11 mouse cellular contexts compared by ENCODE assay signal in the genomic region with DNA sequence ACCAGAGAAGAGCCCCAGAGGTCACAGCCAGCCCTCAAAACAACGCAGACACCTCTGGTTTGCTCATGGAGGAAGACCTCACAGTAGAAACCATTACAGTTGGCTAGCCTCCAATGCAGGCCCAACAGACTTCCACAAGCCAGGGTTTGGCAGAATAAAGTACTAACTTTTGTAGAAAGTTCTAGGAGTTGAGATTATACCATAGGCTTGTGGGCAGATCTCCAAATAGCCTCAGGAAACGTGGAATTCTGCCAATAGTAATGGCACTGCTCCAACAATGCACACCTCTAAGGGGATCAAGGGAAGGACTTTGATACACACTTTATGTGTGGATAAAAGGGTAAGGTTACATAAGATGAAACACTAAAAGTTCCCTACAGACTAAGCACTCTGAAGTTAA. TPM values are rescaled to one million over a fixed set of nuclear protein-coding genes. Genes with fewer than 3 reads are reported as not detected.
DNase-seq lines count a peak whose midpoint lies in the region; ATAC-seq and TF ChIP-seq lines count a peak whose summit lies in the region.
"Had no signal": no experiment of that assay in that cellular context is flagged by ENCODE, and none has a peak within 500 bp of the region (broad histone marks: within the 10 kb centered on the region; RNA-seq: fewer than 3 reads in every experiment).

No protein-coding gene starts in this region.

- H3K4me3 ChIP-seq in heart, embryonic 13.5 days: no peak overlapping the region
- no peak overlapping the region for H3K4me3 ChIP-seq in midbrain, embryonic 14.5 days (replicated peaks; ENCODE audit: low read depth, low read length)
- H3K4me3 ChIP-seq in midbrain, embryonic 11.5 days (ENCODE audit: low read depth, low read length): no peak overlapping the region
- H3K4me3 ChIP-seq in stomach, postnatal 0 days (ENCODE audit: low read depth, low read length): no peak overlapping the region
- H3K4me3 ChIP-seq: forebrain, embryonic 15.5 days; liver, embryonic 15.5 days had no signal

- H3K9ac ChIP-seq in heart, embryonic 13.5 days: no peak overlapping the region
- no peak overlapping the region for H3K9ac ChIP-seq in midbrain, embryonic 14.5 days (replicated peaks; ENCODE audit: low read length)
- no peak overlapping the region for H3K9ac ChIP-seq in midbrain, embryonic 11.5 days (ENCODE audit: low read length)
- H3K9ac ChIP-seq in stomach, postnatal 0 days (ENCODE audit: low read length): no peak overlapping the region
- H3K9ac ChIP-seq: forebrain, embryonic 15.5 days; liver, embryonic 15.5 days had no signal

- no peak for TF ChIP-seq EP300 in stomach, postnatal 0 days (optimal IDR thresholded peaks at IDR 0.05)

- peak overlapping the region; percentile 49; the same call in 1 of the 2 replicates for H3K27ac ChIP-seq in heart, embryonic 13.5 days (replicated peaks)
- no peak overlapping the region for H3K27ac ChIP-seq in midbrain, embryonic 14.5 days (replicated peaks; ENCODE audit: low read depth, low read length)
- H3K27ac ChIP-seq in midbrain, embryonic 11.5 days (ENCODE audit: low read depth, low read length): no peak overlapping the region
- no peak overlapping the region for H3K27ac ChIP-seq in stomach, postnatal 0 days (replicated peaks)
- H3K27ac ChIP-seq: forebrain, embryonic 15.5 days; liver, embryonic 15.5 days had no signal

- no peak overlapping the region for H3K4me2 ChIP-seq in heart, embryonic 13.5 days
- H3K4me2 ChIP-seq in midbrain, embryonic 14.5 days (ENCODE audit: low read length): no peak overlapping the region
- no peak overlapping the region for H3K4me2 ChIP-seq in midbrain, embryonic 11.5 days
- no peak overlapping the region for H3K4me2 ChIP-seq in stomach, postnatal 0 days (replicated peaks; ENCODE audit: low read depth)
- H3K4me2 ChIP-seq: forebrain, embryonic 15.5 days; liver, embryonic 15.5 days had no signal

- H3K9me3 ChIP-seq in heart, embryonic 13.5 days: no peaks in the 10 kb centered on the region
- no peaks in the 10 kb centered on the region for H3K9me3 ChIP-seq in midbrain, embryonic 14.5 days (ENCODE audit: control insufficient read depth, low read length)
- no peaks in the 10 kb centered on the region for H3K9me3 ChIP-seq in midbrain, embryonic 11.5 days (ENCODE audit: control insufficient read depth, low read length)
- no peaks in the 10 kb centered on the region for H3K9me3 ChIP-seq in stomach, postnatal 0 days (ENCODE audit: control insufficient read depth, low read length)
- H3K9me3 ChIP-seq: forebrain, embryonic 15.5 days; liver, embryonic 15.5 days had no signal

- peaks cover 2% of the 10 kb centered on the region for H3K36me3 ChIP-seq in heart, embryonic 13.5 days
- no peaks in the 10 kb centered on the region for H3K36me3 ChIP-seq in midbrain, embryonic 14.5 days (ENCODE audit: control insufficient read depth, insufficient read depth, low read length)
- no peaks in the 10 kb centered on the region for H3K36me3 ChIP-seq in midbrain, embryonic 11.5 days (ENCODE audit: control insufficient read depth, insufficient read depth, low read length)
- no peaks in the 10 kb centered on the region for H3K36me3 ChIP-seq in stomach, postnatal 0 days (ENCODE audit: control insufficient read depth, insufficient read depth, low read length)
- H3K36me3 ChIP-seq: forebrain, embryonic 15.5 days had no signal

- TF ChIP-seq CTCF in stomach, postnatal 0 days (IDR thresholded peaks at IDR 0.05; ENCODE audit: low read depth): no peak

- ATAC-seq in heart, embryonic 13.5 days (ENCODE audit: extremely low read depth, insufficient number of reproducible peaks, low FRiP score, low TSS enrichment): no peak
- no peak for ATAC-seq in midbrain, embryonic 14.5 days (ENCODE audit: low FRiP score, low TSS enrichment)
- no peak for ATAC-seq in midbrain, embryonic 11.5 days (ENCODE audit: low FRiP score)
- peak; percentile 69 for ATAC-seq in stomach, postnatal 0 days (ENCODE audit: low FRiP score, low TSS enrichment)
- ATAC-seq: CD4-positive, CD25-positive, alpha-beta regulatory T cell, adult 4 months; forebrain, embryonic 15.5 days had no signal

- no peak for DNase-seq in heart, adult 9 months (ENCODE audit: low spot score in 2 of 2)
- peak; percentile 27 for DNase-seq in midbrain, embryonic 14.5 days
- no peak for DNase-seq in midbrain, embryonic 11.5 days (ENCODE audit: low spot score, missing footprints)
- peak; percentile 47 to 61 for DNase-seq in kidney, postnatal 36 days
- DNase-seq in stomach, postnatal 0 days (ENCODE audit: low spot score): peak; percentile 81
- no peak for DNase-seq in adrenal gland, postnatal 4 days (ENCODE audit: low spot score in 2 of 2)
- DNase-seq in cerebellum, adult 8-10 months: no peak

- H3K27me3 ChIP-seq in heart, embryonic 13.5 days (replicated peaks): no peaks in the 10 kb centered on the region
- no peaks in the 10 kb centered on the region for H3K27me3 ChIP-seq in midbrain, embryonic 14.5 days (ENCODE audit: control insufficient read depth, insufficient read depth, low read length)
- H3K27me3 ChIP-seq in midbrain, embryonic 11.5 days (ENCODE audit: control insufficient read depth, insufficient read depth, low read length): no peaks in the 10 kb centered on the region
- no peaks in the 10 kb centered on the region for H3K27me3 ChIP-seq in stomach, postnatal 0 days (ENCODE audit: control insufficient read depth, insufficient read depth, low read length)
- H3K27me3 ChIP-seq: forebrain, embryonic 15.5 days; liver, embryonic 15.5 days had no signal

- H3K4me1 ChIP-seq in heart, embryonic 13.5 days: peaks cover 17% of the 10 kb centered on the region
- no peaks in the 10 kb centered on the region for H3K4me1 ChIP-seq in midbrain, embryonic 14.5 days (ENCODE audit: control insufficient read depth, insufficient read depth, low read length)
- no peaks in the 10 kb centered on the region for H3K4me1 ChIP-seq in midbrain, embryonic 11.5 days (ENCODE audit: control insufficient read depth, insufficient read depth, low read length)
- H3K4me1 ChIP-seq in stomach, postnatal 0 days (replicated peaks; ENCODE audit: control insufficient read depth, insufficient read depth): no peaks in the 10 kb centered on the region

- 41% methylated on average over 2 of the region's 2 CpGs for WGBS in heart, embryonic 13.5 days
- WGBS in midbrain, embryonic 14.5 days: 82% methylated on average over 2 of the region's 2 CpGs
- 85% methylated on average over 2 of the region's 2 CpGs for WGBS in midbrain, embryonic 11.5 days
- 17% methylated on average over 2 of the region's 2 CpGs for WGBS in stomach, postnatal 0 days

RNA-seq across cellular contexts. Expression of a gene that starts 6.7 kb away (rescaled TPM):
- 5.6 and 6.5 TPM in 2 replicates for polyA plus RNA-seq in heart, embryonic 13.5 days (2015; fragmentation: Nextera tagmentation; extraction: Ambion mirVana)
- polyA plus RNA-seq in midbrain, embryonic 14.5 days (2014; fragmentation: Nextera tagmentation; extraction: Ambion mirVana): 14.2 and 15.0 TPM in 2 replicates
- 10.5 and 12.0 TPM in 2 replicates for polyA plus RNA-seq in midbrain, embryonic 11.5 days (2014; fragmentation: Nextera tagmentation; extraction: Ambion mirVana)
- polyA plus RNA-seq in stomach, postnatal 0 days (2015; fragmentation: Nextera tagmentation; extraction: Ambion mirVana): 5.4 and 6.0 TPM in 2 replicates
- total RNA-seq in adrenal gland, postnatal 4 days (2021): 10 to 100 TPM; 41.9 to 45.5 TPM

RNA-seq across cellular contexts. Expression of a gene that starts 36.3 kb away (rescaled TPM):
- polyA plus RNA-seq in heart, embryonic 13.5 days (2015; fragmentation: Nextera tagmentation; extraction: Ambion mirVana): 14.0 and 15.3 TPM in 2 replicates
- polyA plus RNA-seq in midbrain, embryonic 14.5 days (2014; fragmentation: Nextera tagmentation; extraction: Ambion mirVana): 9.8 and 10.8 TPM in 2 replicates
- polyA plus RNA-seq in midbrain, embryonic 11.5 days (2014; fragmentation: Nextera tagmentation; extraction: Ambion mirVana): 9.7 and 13.6 TPM in 2 replicates
- 11.5 and 12.3 TPM in 2 replicates for polyA plus RNA-seq in stomach, postnatal 0 days (2015; fragmentation: Nextera tagmentation; extraction: Ambion mirVana)
- total RNA-seq in adrenal gland, postnatal 4 days (2021): 10 to 100 TPM; 21.3 to 22.3 TPM

RNA-seq across cellular contexts. Expression of a gene that starts 36.4 kb away (rescaled TPM):
- polyA plus RNA-seq in heart, embryonic 13.5 days (2015; fragmentation: Nextera tagmentation; extraction: Ambion mirVana): 30.5 and 31.5 TPM in 2 replicates
- polyA plus RNA-seq in midbrain, embryonic 14.5 days (2014; fragmentation: Nextera tagmentation; extraction: Ambion mirVana): 31.8 and 37.8 TPM in 2 replicates
- polyA plus RNA-seq in midbrain, embryonic 11.5 days (2014; fragmentation: Nextera tagmentation; extraction: Ambion mirVana): 18.0 and 19.3 TPM in 2 replicates
- 20.5 and 20.6 TPM in 2 replicates for polyA plus RNA-seq in stomach, postnatal 0 days (2015; fragmentation: Nextera tagmentation; extraction: Ambion mirVana)
- 10 to 100 TPM; 18.6 TPM for total RNA-seq in adrenal gland, postnatal 4 days (2021)

Comparison
In these comparisons a context has a peak if more than half of its experiments do, and no peak if none do; other contexts are left out.
1. DNase-seq: peak in midbrain, embryonic 14.5 days (single experiment), kidney, postnatal 36 days (2 of 2) and stomach, postnatal 0 days (single experiment); none in heart, adult 9 months (0 of 2), midbrain, embryonic 11.5 days (single experiment), adrenal gland, postnatal 4 days (0 of 2) and cerebellum, adult 8-10 months (single experiment).